10 mouse cellular contexts compared by ENCODE assay signal in the genomic region with DNA sequence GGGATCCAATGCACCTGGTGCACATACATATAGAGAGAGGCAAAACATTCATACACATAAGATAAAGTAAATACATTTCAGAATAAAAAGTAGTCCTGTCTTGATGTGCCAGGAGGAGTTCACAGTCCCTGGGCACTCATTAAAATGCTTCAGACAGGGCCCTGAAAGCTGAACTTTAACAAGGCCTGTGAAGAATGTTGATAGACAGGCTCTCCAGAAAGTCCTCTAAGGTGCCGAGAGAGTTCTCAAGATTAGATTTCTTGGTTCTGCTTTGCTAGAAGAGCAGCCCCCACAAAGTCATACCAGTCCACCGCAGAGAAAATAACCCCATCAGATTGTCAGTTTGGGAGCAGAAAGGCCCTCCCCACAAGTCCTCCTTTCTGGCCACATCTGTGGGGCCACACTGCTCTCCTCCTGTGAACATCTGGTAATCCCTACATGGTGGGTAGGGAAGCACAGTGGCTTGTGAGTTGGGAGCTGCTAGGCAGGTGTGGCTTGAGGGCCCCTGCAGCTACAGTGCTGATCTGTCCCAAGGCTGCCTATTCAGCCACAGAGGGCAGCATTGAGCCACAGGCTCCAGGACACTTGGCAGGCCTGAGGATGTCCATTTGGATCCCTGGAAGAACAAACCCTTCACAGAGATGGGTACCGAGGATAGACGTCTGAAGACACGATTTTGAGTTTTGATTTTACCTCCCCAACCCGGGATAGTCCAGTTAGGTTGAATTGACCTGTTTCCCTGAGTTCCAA. TPM values are rescaled to one million over a fixed set of nuclear protein-coding genes. Genes with fewer than 3 reads are reported as not detected.
DNase-seq lines count a peak whose midpoint lies in the region; TF ChIP-seq lines count a peak whose summit lies in the region.
"Had no signal": no experiment of that assay in that cellular context is flagged by ENCODE, and none has a peak within 500 bp of the region (broad histone marks: within the 10 kb centered on the region; RNA-seq: fewer than 3 reads in every experiment).

No protein-coding gene starts in this region.

- TF ChIP-seq CTCF in testis, adult 2 months (IDR thresholded peaks at IDR 0.05; ENCODE audit: control insufficient read depth, insufficient read depth, insufficient replicate concordance, low read depth, low read length) = peak; percentile 59; the same call in 1 of the 2 replicates

- H3K4me1 ChIP-seq in testis, adult 2 months (ENCODE audit: control insufficient read depth, insufficient read depth, low read length) = no peaks in the 10 kb centered on the region
- H3K4me1 ChIP-seq: kidney, embryonic 15.5 days; neural tube, embryonic 13.5 days had no signal

- no peak overlapping the region for H3K27ac ChIP-seq in testis, adult 2 months (ENCODE audit: control insufficient read depth, insufficient read depth, low read depth, low read length)
- H3K27ac ChIP-seq: kidney, embryonic 15.5 days; neural tube, embryonic 13.5 days had no signal

- DNase-seq in adrenal gland, adult 2 months = peak; percentile 23
- no peak for DNase-seq in adrenal gland, adult 8-10 months
- peak; percentile 22 to 27 for DNase-seq in heart, postnatal 10 days
- DNase-seq in heart, postnatal 36 days = no peak
- no peak for DNase-seq in testis, postnatal 10 days (ENCODE audit: low spot score)
- DNase-seq in spleen, postnatal 36 days (ENCODE audit: low spot score in 2 of 2) = no peak
- no peak for DNase-seq in ovary, postnatal 14 days (ENCODE audit: low spot score)

- intact Hi-C loops in heart, postnatal 10 days (cut with DNase I) = loop anchor here (5.0 kb wide), 1 partner anchor 82 kb away; no protein-coding TSS in a partner anchor
- intact Hi-C loops in heart, postnatal 36 days (cut with DNase I) = loop anchor here (5.0 kb wide), 1 partner anchor 82 kb away; no protein-coding TSS in a partner anchor

- H3K27me3 ChIP-seq in testis, adult 2 months (ENCODE audit: control insufficient read depth, insufficient read depth, low read length) = no peaks in the 10 kb centered on the region
- H3K27me3 ChIP-seq: kidney, embryonic 15.5 days; neural tube, embryonic 13.5 days had no signal

- no peak overlapping the region for H3K4me3 ChIP-seq in testis, adult 2 months (ENCODE audit: control insufficient read depth, low read depth, low read length)
- H3K4me3 ChIP-seq: kidney, embryonic 15.5 days; neural tube, embryonic 13.5 days had no signal

- TF ChIP-seq POLR2A in testis, adult 2 months (IDR thresholded peaks at IDR 0.05; ENCODE audit: control insufficient read depth, low read depth, low read length) = no peak

- H3K36me3 ChIP-seq in testis, adult 2 months (ENCODE audit: control insufficient read depth, insufficient read depth, low read length) = no peaks in the 10 kb centered on the region
- H3K36me3 ChIP-seq: kidney, embryonic 15.5 days; neural tube, embryonic 13.5 days had no signal

RNA-seq across cellular contexts. Expression of gene Ehd4, which starts 31.3 kb away (rescaled TPM):
- total RNA-seq in adrenal gland, adult 2 months (2021) = 10 to 100 TPM; 39.1 to 65.2 TPM
- polyA plus RNA-seq in adrenal gland, adult 2 months (2012; rRNA removed) = 19.1 and 25.4 TPM in 2 replicates
- 10 to 100 TPM; 44.4 to 84.5 (median 63.0) TPM for total RNA-seq in adrenal gland, adult 8-10 months (2022)
- 100 to 1,000 TPM; 514 to 538 TPM for total RNA-seq in heart, postnatal 10 days (2021)
- total RNA-seq in heart, postnatal 36 days (2021) = 100 to 1,000 TPM; 372 to 460 TPM
- polyA plus RNA-seq in testis, adult 2 months (2012; rRNA removed) = 3.4 and 5.8 TPM in 2 replicates

RNA-seq across cellular contexts. Expression of gene Pla2g4e, which starts 59.4 kb away (rescaled TPM):
- total RNA-seq in adrenal gland, adult 2 months (2021) = under 1 TPM; 0.31 to 0.46 TPM
- polyA plus RNA-seq in adrenal gland, adult 2 months (2012; rRNA removed) = 0.11 and 0.16 TPM in 2 replicates
- 1 to 10 TPM in 2 of 4 experiments, under 1 TPM in 2; 0.35 to 1.3 (median 0.99) TPM for total RNA-seq in adrenal gland, adult 8-10 months (2022)
- 1 to 10 TPM; 1.8 to 3.2 TPM for total RNA-seq in heart, postnatal 10 days (2021)
- total RNA-seq in heart, postnatal 36 days (2021) = 1 to 10 TPM; 3.0 to 3.1 TPM
- polyA plus RNA-seq in testis, adult 2 months (2012; rRNA removed) = 0.68 and 1.1 TPM in 2 replicates

Comparison
In these comparisons a context has a peak if more than half of its experiments do, and no peak if none do; other contexts are left out.
1. DNase-seq: peak in adrenal gland, adult 2 months (single experiment) and heart, postnatal 10 days (2 of 2); none in adrenal gland, adult 8-10 months (single experiment), heart, postnatal 36 days (0 of 2), testis, postnatal 10 days (single experiment), spleen, postnatal 36 days (0 of 2) and ovary, postnatal 14 days (single experiment).
2. RNA of gene Ehd4, which starts 31.3 kb away (total RNA-seq): 514 to 538 TPM in heart, postnatal 10 days and 372 to 460 TPM in heart, postnatal 36 days; 44.4 to 84.5 TPM in adrenal gland, adult 8-10 months and 39.1 to 65.2 TPM in adrenal gland, adult 2 months; every median in the first group is over 4 times any median in the second.